Mouse (Mus musculus): Measurements from ENCODE around the gene Scgb1b15. TPM values are rescaled to one million over a fixed set of nuclear protein-coding genes. Genes with fewer than 3 reads are reported as not detected.
"Not testable (repeated sequence)": the region's sequence is repeated elsewhere in the genome, so short reads cannot be mapped to it uniquely, and the experiment has no call there.

Scgb1b15 gene
- polyA plus RNA-seq (2015; fragmentation: Nextera tagmentation; extraction: Ambion mirVana), result not detected in 2 replicates

DNA sequence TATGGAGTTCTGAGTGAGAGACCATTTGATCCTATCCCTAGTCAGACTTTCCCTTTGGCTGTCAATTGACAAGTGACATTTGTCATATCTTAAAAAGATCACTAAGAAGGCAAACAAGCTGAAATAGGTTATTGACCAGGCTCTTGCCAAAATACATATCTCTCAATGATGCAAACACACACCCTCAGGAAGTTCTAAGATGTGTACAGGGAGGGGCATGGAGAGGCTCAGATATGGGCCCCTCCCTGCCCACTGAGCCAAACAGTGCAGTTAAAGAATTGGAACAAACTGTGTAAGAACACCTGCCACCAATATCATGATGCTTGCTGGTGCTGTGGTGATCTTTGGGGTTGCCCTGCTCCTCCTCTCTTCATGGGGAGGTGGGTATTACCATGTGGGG, at the start of gene Scgb1b15:
Gene Scgb1b15 (plus strand): TSS at position 301 of the 400 bp plus-strand sequence.
- not testable (repeated sequence) for H3K27ac ChIP-seq (ENCODE audit: low read length); H3K36me3 ChIP-seq (ENCODE audit: insufficient read depth, low read length); ATAC-seq (ENCODE audit: low FRiP score, low TSS enrichment); H3K9me3 ChIP-seq (ENCODE audit: low read length); H3K4me1 ChIP-seq (ENCODE audit: insufficient read depth, low read length); H3K4me2 ChIP-seq (replicated peaks; ENCODE audit: low read depth, low read length); H3K9ac ChIP-seq (replicated peaks; ENCODE audit: low read length); H3K27me3 ChIP-seq (ENCODE audit: insufficient read depth, low read length); H3K4me3 ChIP-seq (ENCODE audit: low read length)

DNA sequence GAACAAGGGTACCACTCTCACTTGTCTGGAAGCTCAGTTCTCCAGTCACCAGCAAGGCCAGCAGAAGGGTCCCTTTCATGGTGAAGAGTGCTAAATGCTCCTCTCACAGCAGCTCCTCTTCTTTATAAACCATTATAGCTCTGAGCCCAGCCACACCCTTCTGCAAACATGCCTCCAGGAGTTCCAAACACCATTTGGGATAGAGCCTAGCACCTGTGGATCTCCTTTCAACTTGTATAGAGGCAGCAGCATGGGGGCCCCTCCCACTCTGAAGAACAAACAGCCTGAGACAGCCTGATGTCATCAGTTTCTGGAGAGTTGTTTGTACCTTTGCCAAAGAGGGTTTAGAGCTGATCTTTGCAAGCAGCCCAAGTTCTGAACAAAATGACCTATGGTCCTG, 6.8 kb upstream of the Scgb1b15 start, which contains the start of gene Scgb2b15:
Gene Scgb2b15 (minus strand): TSS at position 101 of the 400 bp plus-strand sequence.
- H3K36me3 ChIP-seq (ENCODE audit: insufficient read depth, low read length); H3K4me1 ChIP-seq (ENCODE audit: insufficient read depth, low read length); H3K27me3 ChIP-seq (ENCODE audit: insufficient read depth, low read length); H3K9ac ChIP-seq (replicated peaks; ENCODE audit: low read length); H3K9me3 ChIP-seq (ENCODE audit: low read length); H3K4me3 ChIP-seq (ENCODE audit: low read length); H3K27ac ChIP-seq (ENCODE audit: low read length); H3K4me2 ChIP-seq (replicated peaks; ENCODE audit: low read depth, low read length); ATAC-seq (ENCODE audit: low FRiP score, low TSS enrichment): not testable (repeated sequence)

Other genes starting within 250 kb of the Scgb1b15 start
- gene Scgb2b15, start 6.9 kb upstream of the Scgb1b15 start, polyA plus RNA-seq (2015; fragmentation: Nextera tagmentation; extraction: Ambion mirVana), result not detected in 2 replicates
- gene Scgb2b17, start 220.0 kb downstream of the Scgb1b15 start, polyA plus RNA-seq (2015; fragmentation: Nextera tagmentation; extraction: Ambion mirVana), result not detected in 2 replicates
- not detected in 2 replicates for gene Scgb1b17, start 226.9 kb downstream of the Scgb1b15 start, polyA plus RNA-seq (2015; fragmentation: Nextera tagmentation; extraction: Ambion mirVana)

Data from kidney, embryonic 16.5 days (tissue).